Mouse (Mus musculus) cerebellum, adult 2 months (tissue): Measurements from ENCODE around the gene Ppfibp1. TPM values are rescaled to one million over a fixed set of nuclear protein-coding genes. Genes with fewer than 3 reads are reported as not detected.

Experiments used
- DNase-seq, 2 experiments: peaks; one replicate each; pipeline ENCODE4 v3.0.0; 2021
- H3K27ac ChIP-seq: fragments of 200-500 bp; 2 replicates; pipeline ENCODE4 v1.5.1; 2012; ENCODE audit warnings: low read length, control low read depth, inconsistent platforms; ENCODE audit not compliant: insufficient read depth
- H3K27me3 ChIP-seq: fragments of 200-500 bp; 2 replicates; pipeline ENCODE4 v1.6.1; 2012; ENCODE audit warnings: inconsistent platforms, mild to moderate bottlenecking, low read length, moderate library complexity; ENCODE audit not compliant: control insufficient read depth, insufficient read depth
- H3K4me1 ChIP-seq: fragments of 200-500 bp; 2 replicates; pipeline ENCODE4 v1.6.1; 2011; ENCODE audit warnings: low read length; ENCODE audit not compliant: control insufficient read depth, insufficient read depth
- H3K4me3 ChIP-seq: fragments of 200-500 bp; replicated peaks from 2 replicates; pipeline ENCODE3; 2011; ENCODE audit warnings: mild to moderate bottlenecking, low read depth, low read length, control low read depth; ENCODE audit not compliant: insufficient read depth
- CTCF ChIP-seq: fragments of 200-500 bp; IDR thresholded peaks from 2 replicates; pipeline ENCODE4 v1.5.1; 2011; ENCODE audit warnings: low read depth, mild to moderate bottlenecking, control low read depth, low read length, moderate library complexity, borderline replicate concordance; ENCODE audit not compliant: insufficient read depth
- POLR2A ChIP-seq: fragments of 200-500 bp; IDR thresholded peaks from 2 replicates; pipeline ENCODE4 v1.6.1; 2011; ENCODE audit warnings: low read length, control low read depth, borderline replicate concordance; ENCODE audit not compliant: insufficient read depth
- WGBS: fragments of 180-500 bp; shearing (Covaris S2); methylation state at CpG from one replicate; pipeline ENCODE4 v1.1.7; 2018; 5-methylcytosine and 5-hydroxymethylcytosine counted together
- polyA plus RNA-seq: library from polyadenylated mRNA; depleted of rRNA; stranded (reverse); fragments of >200 nt; gene quantifications from 2 replicates; pipeline ENCODE4 v1.2.3, GENCODE M21; 2012

Ppfibp1 gene
- polyA plus RNA-seq, 1 experiment: 9.4 TPM

- Histone ChIP-seq H3K27ac (no peak overlapping the region), H3K4me3 (no peak overlapping the region), H3K27me3 (no peaks in the 10 kb centered on the region), H3K4me1 (no peaks in the 10 kb centered on the region)
- DNase-seq: no peak
- TF ChIP-seq CTCF: no peak
- no peak for TF ChIP-seq POLR2A
- 81% methylated on average over 9 of the region's 9 CpGs for WGBS
Measured at GRCm38 (mm10) chr6:146999302-146999701, 111.0 kb downstream of the Ppfibp1 start.

GRCm38 (mm10) chr6:146999755-147000154 lies 111.5 kb downstream of the Ppfibp1 start:
- H3K27me3 ChIP-seq: no peaks in the 10 kb centered on the region
- no peak for DNase-seq
- TF ChIP-seq POLR2A (no peak), CTCF (no peak)
- no peak overlapping the region for H3K27ac ChIP-seq
- H3K4me3 ChIP-seq: no peak overlapping the region
- 94% methylated on average over 2 of the region's 2 CpGs for WGBS
- no peaks in the 10 kb centered on the region for H3K4me1 ChIP-seq

- H3K27ac ChIP-seq: no peak overlapping the region
- TF ChIP-seq CTCF: peak; percentile 90
- no peak for TF ChIP-seq POLR2A
- no peaks in the 10 kb centered on the region for H3K27me3 ChIP-seq
- peak; percentile 54 to 73 for DNase-seq
- H3K4me1 ChIP-seq: no peaks in the 10 kb centered on the region
- no peak overlapping the region for H3K4me3 ChIP-seq
- WGBS: 55% methylated on average over 3 of the region's 3 CpGs
Measured at GRCm38 (mm10) chr6:147008148-147008547, 119.9 kb downstream of the Ppfibp1 start.

- DNase-seq: no peak
- no peak overlapping the region for H3K4me3 ChIP-seq
- no peaks in the 10 kb centered on the region for H3K27me3 ChIP-seq
- H3K27ac ChIP-seq: no peak overlapping the region
- WGBS: 72% methylated on average over 6 of the region's 6 CpGs
- H3K4me1 ChIP-seq: no peaks in the 10 kb centered on the region
- no peak for TF ChIP-seq CTCF
- no peak for TF ChIP-seq POLR2A
Measured at GRCm38 (mm10) chr6:147010358-147010757, 122.1 kb downstream of the Ppfibp1 start.

GRCm38 (mm10) chr6:147010811-147011520 lies 122.7 kb downstream of the Ppfibp1 start:
- Histone ChIP-seq H3K4me3 (no peak overlapping the region), H3K4me1 (no peaks in the 10 kb centered on the region), H3K27ac (no peak overlapping the region), H3K27me3 (no peaks in the 10 kb centered on the region)
- no peak for DNase-seq
- TF ChIP-seq CTCF (no peak), POLR2A (no peak)
- WGBS: 89% methylated on average over 15 of the region's 15 CpGs

GRCm38 (mm10) chr6:147011555-147011954 lies 123.3 kb downstream of the Ppfibp1 start:
- no peak for TF ChIP-seq CTCF
- no peak for TF ChIP-seq POLR2A
- no peaks in the 10 kb centered on the region for H3K4me1 ChIP-seq
- no peaks in the 10 kb centered on the region for H3K27me3 ChIP-seq
- 83% methylated on average over 6 of the region's 6 CpGs for WGBS
- no peak overlapping the region for H3K27ac ChIP-seq
- no peak overlapping the region for H3K4me3 ChIP-seq
- DNase-seq: no peak

- TF ChIP-seq POLR2A (no peak), CTCF (no peak)
- no peak overlapping the region for H3K27ac ChIP-seq
- H3K4me1 ChIP-seq: no peaks in the 10 kb centered on the region
- DNase-seq: no peak
- H3K27me3 ChIP-seq: no peaks in the 10 kb centered on the region
- 89% methylated on average over 6 of the region's 6 CpGs for WGBS
- H3K4me3 ChIP-seq: no peak overlapping the region
Measured at GRCm38 (mm10) chr6:147011977-147012376, 123.7 kb downstream of the Ppfibp1 start.

GRCm38 (mm10) chr6:147013546-147013945 lies 125.3 kb downstream of the Ppfibp1 start:
- H3K27ac ChIP-seq: no peak overlapping the region
- 9% methylated on average over 1 of the region's 1 CpGs for WGBS
- peak; percentile 2; the same call in 1 of the 2 replicates for TF ChIP-seq CTCF
- TF ChIP-seq POLR2A: no peak
- no peaks in the 10 kb centered on the region for H3K27me3 ChIP-seq
- no peaks in the 10 kb centered on the region for H3K4me1 ChIP-seq
- no peak overlapping the region for H3K4me3 ChIP-seq
- no peak for DNase-seq
